Mouse (Mus musculus): ENCODE data around the gene Il7r. TPM values are rescaled to one million over a fixed set of nuclear protein-coding genes. Genes with fewer than 3 reads are reported as not detected.

Il7r gene
- total and polyA plus RNA-seq, 2 experiments from 2014 or later = 0.05 TPM; not detected in 1

DNA sequence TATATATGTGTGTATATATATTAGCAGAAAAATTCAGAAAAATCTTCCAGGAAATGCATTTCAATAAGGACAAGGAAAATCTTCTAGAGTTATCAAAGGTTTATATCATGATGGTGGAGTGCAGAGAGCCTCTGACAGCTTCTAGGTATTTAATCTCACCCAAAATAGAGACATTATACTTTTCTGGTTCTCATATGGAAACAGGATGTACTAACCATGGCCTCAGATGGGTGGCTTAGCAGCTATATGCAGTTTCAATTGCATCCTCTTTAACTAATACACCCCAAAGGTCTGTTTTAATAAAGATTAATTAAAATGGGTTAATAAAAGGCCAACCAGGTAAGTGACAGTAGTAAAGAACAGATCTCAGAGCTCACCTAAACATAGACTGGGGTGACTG, 3.6 kb downstream of the Il7r start:
- DNase-seq = no peak
- no peak overlapping the region for H3K27ac ChIP-seq (ENCODE audit: low read depth, low read length)

DNA sequence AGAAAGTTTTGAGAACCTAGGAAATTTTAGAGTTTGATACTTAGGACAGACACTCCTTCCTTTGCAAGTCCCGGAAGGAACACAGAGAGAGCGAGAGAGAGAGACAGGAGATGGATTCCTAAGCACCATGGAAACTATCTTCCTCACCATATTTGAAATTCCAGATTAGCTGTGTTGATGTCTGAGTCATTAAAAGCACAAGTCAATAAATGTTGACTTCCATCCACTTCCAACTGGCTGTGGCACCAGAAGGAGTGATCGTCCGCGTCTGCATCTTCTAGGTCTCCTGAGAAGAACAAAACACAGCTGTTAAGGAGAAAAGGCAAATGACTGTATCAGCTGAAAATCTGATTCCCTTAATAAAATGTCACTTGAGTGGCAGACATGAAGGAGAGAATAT, 5.1 kb downstream of the Il7r start:
- no peaks in the 10 kb centered on the region for H3K4me1 ChIP-seq (ENCODE audit: insufficient read depth)
- no peak for TF ChIP-seq CTCF (IDR thresholded peaks at IDR 0.05; ENCODE audit: low read depth)
- WGBS = 92% methylated on average over 5 of the region's 5 CpGs
- ATAC-seq (no peak), DNase-seq (no peak)
- no peaks in the 10 kb centered on the region for H3K9me3 ChIP-seq (ENCODE audit: low read length)
- H3K27ac ChIP-seq (ENCODE audit: low read depth, low read length) = no peak overlapping the region
- no peak overlapping the region for H3K9ac ChIP-seq
- no peak overlapping the region for H3K4me2 ChIP-seq (ENCODE audit: low read depth)
- H3K27me3 ChIP-seq (ENCODE audit: insufficient read depth, low read length) = no peaks in the 10 kb centered on the region
- no peak overlapping the region for H3K4me3 ChIP-seq (ENCODE audit: low read depth, low read length)
- H3K36me3 ChIP-seq (ENCODE audit: insufficient read depth) = no peaks in the 10 kb centered on the region

More for the DNA sequence above, 3.6 kb downstream of the Il7r start:
- Histone ChIP-seq H3K36me3 (ENCODE audit: insufficient read depth) (no peaks in the 10 kb centered on the region), H3K4me3 (ENCODE audit: low read depth, low read length) (no peak overlapping the region), H3K27me3 (ENCODE audit: insufficient read depth, low read length) (no peaks in the 10 kb centered on the region), H3K4me1 (ENCODE audit: insufficient read depth) (no peaks in the 10 kb centered on the region), H3K4me2 (ENCODE audit: low read depth) (no peak overlapping the region), H3K9me3 (ENCODE audit: low read length) (no peaks in the 10 kb centered on the region), H3K9ac (no peak overlapping the region)
- TF ChIP-seq CTCF (IDR thresholded peaks at IDR 0.05; ENCODE audit: low read depth) = no peak
- no peak for ATAC-seq

- Histone ChIP-seq H3K4me3 (ENCODE audit: low read depth, low read length) (no peak overlapping the region), H3K9me3 (ENCODE audit: low read length) (no peaks in the 10 kb centered on the region), H3K4me1 (ENCODE audit: insufficient read depth) (no peaks in the 10 kb centered on the region), H3K4me2 (ENCODE audit: low read depth) (no peak overlapping the region), H3K27ac (ENCODE audit: low read depth, low read length) (no peak overlapping the region), H3K36me3 (ENCODE audit: insufficient read depth) (no peaks in the 10 kb centered on the region), H3K27me3 (ENCODE audit: insufficient read depth, low read length) (no peaks in the 10 kb centered on the region), H3K9ac (no peak overlapping the region)
- no peak for TF ChIP-seq CTCF (IDR thresholded peaks at IDR 0.05; ENCODE audit: low read depth)
- WGBS = 84% methylated on average over 5 of the region's 5 CpGs
- no peak for ATAC-seq
- no peak for DNase-seq
Measured at GRCm38 (mm10) chr15:9523956-9524355, 6.0 kb downstream of the Il7r start.

DNA sequence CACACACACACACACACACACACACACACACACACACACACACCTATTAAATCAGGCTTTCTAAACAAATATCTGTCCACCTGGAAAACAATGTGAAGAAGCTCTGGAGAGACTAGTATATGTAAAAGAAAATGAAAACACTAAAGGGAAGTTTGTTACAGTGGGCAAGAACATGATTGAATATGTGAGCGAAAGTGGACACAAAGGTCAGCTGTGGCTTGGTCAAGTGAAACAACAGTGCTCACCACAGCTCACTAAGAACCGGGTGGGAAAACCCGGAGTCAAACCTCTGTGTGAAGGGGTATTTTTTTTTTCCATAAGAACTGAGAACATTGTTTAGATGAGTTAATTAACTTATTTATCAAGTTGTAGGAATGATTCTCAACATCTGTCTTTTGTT, 6.9 kb downstream of the Il7r start:
- Histone ChIP-seq H3K4me3 (ENCODE audit: low read depth, low read length) (no peak overlapping the region), H3K36me3 (ENCODE audit: insufficient read depth) (no peaks in the 10 kb centered on the region), H3K9ac (no peak overlapping the region), H3K4me2 (ENCODE audit: low read depth) (no peak overlapping the region), H3K4me1 (ENCODE audit: insufficient read depth) (no peaks in the 10 kb centered on the region), H3K9me3 (ENCODE audit: low read length) (no peaks in the 10 kb centered on the region), H3K27me3 (ENCODE audit: insufficient read depth, low read length) (no peaks in the 10 kb centered on the region), H3K27ac (ENCODE audit: low read depth, low read length) (no peak overlapping the region)
- ATAC-seq = no peak
- WGBS = 92% methylated on average over 3 of the region's 3 CpGs
- DNase-seq = no peak
- TF ChIP-seq CTCF (IDR thresholded peaks at IDR 0.05; ENCODE audit: low read depth) = no peak

GRCm38 (mm10) chr15:9492077-9492476, 37.9 kb downstream of the Il7r start:
- H3K27me3 ChIP-seq (ENCODE audit: insufficient read depth, low read length) = no peaks in the 10 kb centered on the region
- DNase-seq (no peak), ATAC-seq (no peak)
- H3K4me2 ChIP-seq (ENCODE audit: low read depth) = no peak overlapping the region
- WGBS = 80% methylated on average over 3 of the region's 3 CpGs
- no peaks in the 10 kb centered on the region for H3K4me1 ChIP-seq (ENCODE audit: insufficient read depth)
- H3K4me3 ChIP-seq (ENCODE audit: low read depth, low read length) = no peak overlapping the region
- no peaks in the 10 kb centered on the region for H3K36me3 ChIP-seq (ENCODE audit: insufficient read depth)
- H3K27ac ChIP-seq (ENCODE audit: low read depth, low read length) = no peak overlapping the region
- no peak overlapping the region for H3K9ac ChIP-seq
- no peak for TF ChIP-seq CTCF (IDR thresholded peaks at IDR 0.05; ENCODE audit: low read depth)
- H3K9me3 ChIP-seq (ENCODE audit: low read length) = no peaks in the 10 kb centered on the region

DNA sequence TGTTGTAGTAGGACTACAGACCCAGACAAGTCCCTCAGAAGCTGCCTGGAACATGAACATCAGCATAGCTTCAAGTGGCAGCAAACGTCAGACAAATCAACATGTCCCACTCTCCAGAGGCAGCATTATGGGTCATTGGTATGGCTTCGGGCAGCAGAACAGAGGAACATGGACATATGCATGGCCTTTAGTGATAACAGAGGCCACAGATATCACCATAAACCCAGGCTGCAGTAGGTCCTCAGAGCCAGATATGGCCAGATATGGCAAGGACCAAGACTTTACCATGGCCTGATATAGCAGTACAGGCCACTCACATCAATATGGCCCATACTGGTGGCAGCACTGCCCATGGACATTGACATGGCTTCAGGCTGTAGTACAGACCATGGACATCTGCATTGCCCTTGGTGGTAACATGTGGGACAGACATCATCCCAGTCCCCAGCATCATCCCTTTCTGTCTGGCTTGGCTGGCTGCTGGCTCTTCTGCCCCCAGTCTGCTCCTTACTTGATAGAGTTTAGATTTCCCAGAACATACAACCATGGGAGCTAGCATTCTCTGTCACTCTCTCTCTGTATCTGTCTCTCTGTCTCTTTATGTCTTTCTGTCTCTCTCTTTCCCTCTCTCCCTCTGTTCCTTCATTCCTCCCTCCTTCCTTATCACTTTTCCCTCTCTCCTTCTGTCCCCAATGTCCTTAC, 40.4 kb downstream of the Il7r start:
- no peak overlapping the region for H3K27ac ChIP-seq (ENCODE audit: low read depth, low read length)
- H3K27me3 ChIP-seq (ENCODE audit: insufficient read depth, low read length) = no peaks in the 10 kb centered on the region
- H3K4me1 ChIP-seq (ENCODE audit: insufficient read depth) = no peaks in the 10 kb centered on the region
- no peak for TF ChIP-seq CTCF (IDR thresholded peaks at IDR 0.05; ENCODE audit: low read depth)
- no peak for ATAC-seq
- DNase-seq = no peak
- H3K36me3 ChIP-seq (ENCODE audit: insufficient read depth) = no peaks in the 10 kb centered on the region
- H3K4me3 ChIP-seq (ENCODE audit: low read depth, low read length) = no peak overlapping the region
- no peak overlapping the region for H3K4me2 ChIP-seq (ENCODE audit: low read depth)
- H3K9me3 ChIP-seq (ENCODE audit: low read length) = no peaks in the 10 kb centered on the region
- 95% methylated on average over 2 of the region's 2 CpGs for WGBS
- H3K9ac ChIP-seq = no peak overlapping the region

DNA sequence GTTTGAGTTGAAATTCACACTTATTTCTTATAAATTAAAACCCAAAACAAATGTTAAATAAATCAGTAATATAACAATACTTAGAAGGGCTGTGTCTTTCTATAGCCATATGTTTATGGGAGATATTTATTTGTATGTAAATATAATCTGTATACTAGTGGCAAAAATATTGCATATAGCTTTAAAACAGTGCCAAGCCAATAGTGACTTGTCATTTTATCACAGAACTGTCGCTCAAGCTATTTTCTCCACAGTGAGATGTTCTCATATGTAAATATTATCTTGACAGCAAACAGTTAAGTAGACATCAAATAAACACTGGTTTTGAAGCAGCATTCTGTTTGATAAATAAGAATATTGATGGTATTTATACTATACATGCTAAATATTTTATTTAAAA, 56.8 kb downstream of the Il7r start:
- no peaks in the 10 kb centered on the region for H3K27me3 ChIP-seq (ENCODE audit: insufficient read depth, low read length)
- TF ChIP-seq CTCF (IDR thresholded peaks at IDR 0.05; ENCODE audit: low read depth) = no peak
- no peak overlapping the region for H3K9ac ChIP-seq
- H3K4me3 ChIP-seq (ENCODE audit: low read depth, low read length) = no peak overlapping the region
- H3K4me2 ChIP-seq (ENCODE audit: low read depth) = no peak overlapping the region
- H3K36me3 ChIP-seq (ENCODE audit: insufficient read depth) = no peaks in the 10 kb centered on the region
- H3K9me3 ChIP-seq (ENCODE audit: low read length) = no peaks in the 10 kb centered on the region
- no peaks in the 10 kb centered on the region for H3K4me1 ChIP-seq (ENCODE audit: insufficient read depth)
- DNase-seq (no peak), ATAC-seq (no peak)
- WGBS = 89% methylated on average over 1 of the region's 1 CpGs
- H3K27ac ChIP-seq (ENCODE audit: low read depth, low read length) = no peak overlapping the region
